Mouse (Mus musculus) adrenal gland, postnatal 4 days (tissue): Measurements from ENCODE around the gene Sfrp2. TPM values are rescaled to one million over a fixed set of nuclear protein-coding genes. Genes with fewer than 3 reads are reported as not detected.
A peak's percentile ranks its signal among the peaks of the same experiment; 100 is the strongest.

ENCODE experiments used
- DNase-seq, 2 experiments: peaks; one replicate each; pipeline ENCODE4 v3.0.0; 2021 to 2022; ENCODE audit warnings: low spot score in 2 of 2, mixed read lengths in 2 of 2
- long read RNA-seq, 2 experiments: library from polyadenylated mRNA; stranded (forward); transcript quantifications; one replicate each; pipeline ENCODE4 v2.0.0; 2021
- total RNA-seq, 2 experiments: library from RNA; stranded (reverse); gene quantifications; 2 replicates each; pipeline ENCODE4 v1.2.3; 2021

Gene Sfrp2
- total RNA-seq: 10 to 100 TPM; 17.7 to 31.4 TPM
- long read RNA-seq, experiment 1, transcript Sfrp2-201 (3 exons, 2,003 nt): major isoform, 11 of 11 reads
- long read RNA-seq, experiment 1, partial matches to known transcripts: 0 of 11 reads
- long read RNA-seq, experiment 1, other reads (novel, unspliced or antisense): 0 of 11 reads
- long read RNA-seq, experiment 2, transcript Sfrp2-201 (3 exons, 2,003 nt): major isoform, 53 of 58 reads
- long read RNA-seq, experiment 2, partial matches to known transcripts: 0 of 58 reads
- long read RNA-seq, experiment 2, other reads (novel, unspliced or antisense): 5 of 58 reads

GRCm38 (mm10) chr3:83765871-83766725 lies at the start of gene Sfrp2:
Gene Sfrp2, plus strand, starts transcription at chr3:83766321.
- DNase-seq: no peak

GRCm38 (mm10) chr3:83717643-83718231 lies 48.4 kb upstream of the Sfrp2 start:
- DNase-seq: no peak

GRCm38 (mm10) chr3:83718662-83719061 lies 47.5 kb upstream of the Sfrp2 start:
- DNase-seq: no peak

- DNase-seq: no peak
Observed at GRCm38 (mm10) chr3:83728223-83728622, 37.9 kb upstream of the Sfrp2 start.

GRCm38 (mm10) chr3:83728675-83729390 lies 37.3 kb upstream of the Sfrp2 start:
- no peak for DNase-seq

GRCm38 (mm10) chr3:83733985-83734384 lies 32.1 kb upstream of the Sfrp2 start:
- no peak for DNase-seq

GRCm38 (mm10) chr3:83736980-83737379 lies 29.1 kb upstream of the Sfrp2 start:
- DNase-seq: no peak

- DNase-seq: no peak
Observed at GRCm38 (mm10) chr3:83740246-83740645, 25.9 kb upstream of the Sfrp2 start.

- no peak for DNase-seq
Observed at GRCm38 (mm10) chr3:83747276-83747675, 18.8 kb upstream of the Sfrp2 start.

GRCm38 (mm10) chr3:83747895-83748294 lies 18.2 kb upstream of the Sfrp2 start:
- DNase-seq: no peak

GRCm38 (mm10) chr3:83751625-83752024 lies 14.5 kb upstream of the Sfrp2 start:
- no peak for DNase-seq

GRCm38 (mm10) chr3:83752196-83752595 lies 13.9 kb upstream of the Sfrp2 start:
- no peak for DNase-seq

GRCm38 (mm10) chr3:83755043-83755635 lies 11.0 kb upstream of the Sfrp2 start:
- DNase-seq: no peak

GRCm38 (mm10) chr3:83755666-83756065 lies 10.5 kb upstream of the Sfrp2 start:
- DNase-seq: no peak

GRCm38 (mm10) chr3:83762361-83762760 lies 3.8 kb upstream of the Sfrp2 start:
- no peak for DNase-seq

GRCm38 (mm10) chr3:83763551-83764548 lies 2.3 kb upstream of the Sfrp2 start:
- DNase-seq: peak; percentile 54 to 68

GRCm38 (mm10) chr3:83766726-83767070 lies 577 bp downstream of the Sfrp2 start:
- no peak for DNase-seq

- DNase-seq: no peak
Observed at GRCm38 (mm10) chr3:83767121-83767520, 1.0 kb downstream of the Sfrp2 start.

- DNase-seq: no peak
Observed at GRCm38 (mm10) chr3:83768293-83769035, 2.3 kb downstream of the Sfrp2 start.
